Mouse (Mus musculus): Measurements from ENCODE around the gene Cxcr4.

DNA sequence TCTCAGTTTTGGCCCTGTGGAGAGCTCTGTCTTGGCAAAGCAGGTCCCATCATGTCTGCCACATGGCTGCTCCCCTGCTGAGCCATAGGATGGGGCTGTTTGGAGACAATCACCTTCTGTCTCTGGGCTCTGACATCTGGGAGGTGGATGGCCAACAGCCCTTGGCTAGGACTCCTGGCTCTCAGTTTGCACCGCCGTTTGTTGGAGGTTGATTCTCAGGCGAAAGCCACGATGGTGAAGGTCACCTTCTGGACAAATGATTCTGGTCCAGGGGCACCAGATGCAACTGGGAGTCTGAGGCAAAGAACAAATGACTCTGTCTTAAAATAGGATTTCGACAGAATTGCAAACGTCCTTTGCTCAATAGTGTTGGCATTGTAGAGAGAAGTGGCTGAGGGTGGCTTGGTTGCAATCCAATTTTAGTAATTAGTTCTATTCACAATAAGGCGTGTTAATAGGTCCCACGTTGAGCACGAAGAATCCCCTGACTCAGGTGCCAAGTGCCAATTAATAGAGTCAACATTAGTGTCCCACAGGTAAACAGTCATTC lies 30.7 kb downstream of the Cxcr4 start:
- TF ChIP-seq CTCF (IDR thresholded peaks at IDR 0.05; ENCODE audit: borderline replicate concordance, control insufficient read depth, extremely low read depth, insufficient read depth, low read length, poor library complexity) = no peak
- no peak for TF ChIP-seq POLR2A (IDR thresholded peaks at IDR 0.05; ENCODE audit: control insufficient read depth, extremely low read depth, insufficient read depth, low read length, poor library complexity)

Data from thymus, adult 2 months (tissue).